ENCODE assay signal across 17 mouse cellular contexts in genomic region chr1:191468837-191469529, GRCm38 (mm10).
DNase-seq lines count a peak whose midpoint lies in the region; ATAC-seq lines count a peak whose summit lies in the region.
"Had no signal": no experiment of that assay in that cellular context is flagged by ENCODE, and none has a peak within 500 bp of the region (broad histone marks: within the 10 kb centered on the region; RNA-seq: fewer than 3 reads in every experiment).

No protein-coding gene starts in this region.

- no peak overlapping the region for H3K4me3 ChIP-seq in heart, embryonic 15.5 days
- H3K4me3 ChIP-seq: embryonic facial prominence, embryonic 12.5 days; lung, embryonic 15.5 days; midbrain, embryonic 13.5 days had no signal

- 66% methylated on average over 4 of the region's 4 CpGs for WGBS in heart, embryonic 15.5 days

- no peak for ATAC-seq in heart, embryonic 15.5 days (replicated peaks; ENCODE audit: insufficient number of reproducible peaks, insufficient read depth, low FRiP score, low read depth)
- no peak for ATAC-seq in erythroid progenitor cell, adult 5-6 weeks (replicated peaks; ENCODE audit: low FRiP score, poor library complexity, severe bottlenecking)
- ATAC-seq: forebrain, embryonic 14.5 days; midbrain, embryonic 13.5 days had no signal

- peaks cover 38% of the 10 kb centered on the region for H3K4me1 ChIP-seq in heart, embryonic 15.5 days (replicated peaks)

- H3K27me3 ChIP-seq in heart, embryonic 15.5 days: no peaks in the 10 kb centered on the region
- H3K27me3 ChIP-seq: embryonic facial prominence, embryonic 12.5 days; lung, embryonic 15.5 days; midbrain, embryonic 13.5 days had no signal

- H3K36me3 ChIP-seq in heart, embryonic 15.5 days: no peaks in the 10 kb centered on the region
- H3K36me3 ChIP-seq: embryonic facial prominence, embryonic 12.5 days; lung, embryonic 15.5 days; midbrain, embryonic 13.5 days had no signal

- intact Hi-C loops in heart, postnatal 36 days (cut with DNase I): no loop called here

- 0 out of 2 replicates have a peak overlapping the region, but pooled peaks have one; percentile 63 for H3K27ac ChIP-seq in heart, embryonic 15.5 days
- H3K27ac ChIP-seq: embryonic facial prominence, embryonic 12.5 days; midbrain, embryonic 13.5 days had no signal

- H3K4me2 ChIP-seq in heart, embryonic 15.5 days: no peak overlapping the region
- H3K4me2 ChIP-seq: embryonic facial prominence, embryonic 12.5 days; heart, embryonic 11.5 days; liver, embryonic 11.5 days; lung, embryonic 15.5 days; midbrain, embryonic 13.5 days had no signal

- H3K9me3 ChIP-seq in heart, embryonic 15.5 days (replicated peaks): no peaks in the 10 kb centered on the region
- H3K9me3 ChIP-seq: embryonic facial prominence, embryonic 12.5 days; lung, embryonic 15.5 days; midbrain, embryonic 13.5 days had no signal

- no peak for DNase-seq in heart, postnatal 36 days
- peak; percentile 29 for DNase-seq in layer of hippocampus, adult 9-11 months
- no peak for DNase-seq in layer of hippocampus, postnatal 25 days (ENCODE audit: extremely low spot score in 1 of 2, low spot score in 1 of 2)
- DNase-seq in right cerebral cortex, postnatal 10 days (ENCODE audit: low spot score in 2 of 2): peak; percentile 39 to 59
- DNase-seq in right cerebral cortex, adult 18-20 months: no peak
- DNase-seq: adrenal gland, adult 2 months; cerebellum, postnatal 36 days; gastrocnemius, postnatal 14 days; thymus, postnatal 36 days had no signal

- no peak overlapping the region for H3K9ac ChIP-seq in heart, embryonic 15.5 days
- H3K9ac ChIP-seq: embryonic facial prominence, embryonic 12.5 days; lung, embryonic 15.5 days; midbrain, embryonic 13.5 days had no signal

Comparison
In these comparisons a context has a peak if more than half of its experiments do, and no peak if none do; other contexts are left out.
1. DNase-seq: peak in layer of hippocampus, adult 9-11 months (single experiment) and right cerebral cortex, postnatal 10 days (2 of 2); none in heart, postnatal 36 days (0 of 2), layer of hippocampus, postnatal 25 days (0 of 2) and right cerebral cortex, adult 18-20 months (single experiment).